Mouse (Mus musculus) liver, postnatal 0 days (tissue): ENCODE results near the gene Tmub1.

Experiments
- CTCF ChIP-seq: sonication (generic); IDR thresholded peaks from 2 replicates; pipeline ENCODE4 v1.5.1; 2016; ENCODE audit warnings: antibody characterized with exemption, low read depth
- EP300 ChIP-seq: IDR thresholded peaks from 2 replicates; pipeline ENCODE4 v1.6.1; 2016; ENCODE audit warnings: antibody characterized with exemption, low read depth, mild to moderate bottlenecking

DNA sequence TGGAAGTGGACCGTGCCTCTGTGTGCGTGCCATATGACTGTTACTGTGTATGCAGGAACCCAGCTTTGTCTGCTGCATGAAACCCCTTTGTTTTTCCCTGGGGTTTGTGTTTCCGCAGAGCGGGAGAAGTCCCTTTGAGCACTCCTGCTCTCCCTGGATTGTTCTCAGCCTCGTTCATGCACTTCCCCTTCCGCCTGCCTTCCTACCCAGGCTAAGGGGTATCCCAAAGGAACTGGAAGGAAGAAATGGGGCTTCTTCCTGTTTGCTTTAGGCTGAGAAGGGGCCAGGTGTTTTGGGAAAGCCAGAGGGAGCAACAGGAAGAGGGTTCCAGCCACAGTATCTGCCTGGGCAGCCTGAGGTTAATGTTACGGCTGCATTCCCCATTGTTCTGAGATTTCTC is 8.0 kb upstream of the Tmub1 start:
- TF ChIP-seq EP300 (no peak), CTCF (no peak)
